ENCODE assay signal across 8 mouse cellular contexts in genomic region chr7:28596436-28597276, GRCm38 (mm10). TPM values are rescaled to one million over a fixed set of nuclear protein-coding genes. Genes with fewer than 3 reads are reported as not detected.
A peak's percentile ranks its signal among the peaks of the same experiment; 100 is the strongest.
DNase-seq lines count a peak whose midpoint lies in the region; ATAC-seq and TF ChIP-seq lines count a peak whose summit lies in the region.

No protein-coding gene starts in this region.

- POLR2A ChIA-PET in Patski (lab: Charles Lee), result interaction anchor here (0.5 to 3.0 kb wide), 6 partner anchors 10 to 161 kb away, joined by 3 to 8 read pairs (median 4); no protein-coding TSS in a partner anchor

- peak; percentile 55 for DNase-seq in cerebellum, adult 9-11 months
- DNase-seq in cerebellum, adult 11 months, result no peak
- no peak for DNase-seq in Patski (ENCODE audit: low read depth, low spot score)
- peak; percentile 70 for DNase-seq in lung, postnatal 14 days
- peak; percentile 32 to 33 for DNase-seq in spleen, postnatal 14 days (ENCODE audit: low spot score in 2 of 2)
- DNase-seq in thymus, adult 18-20 months, result no peak

- peak overlapping the region; percentile 64 for H3K9ac ChIP-seq in kidney, embryonic 15.5 days

- peak overlapping the region; percentile 70 for H3K4me3 ChIP-seq in kidney, embryonic 15.5 days (replicated peaks)

- CTCF ChIA-PET in Patski (lab: Charles Lee), result interaction anchor here (0.9 to 2.0 kb wide), 4 partner anchors 28 to 252 kb away, joined by 3 to 11 read pairs (median 3); no protein-coding TSS in a partner anchor

- no peaks in the 10 kb centered on the region for H3K36me3 ChIP-seq in kidney, embryonic 15.5 days

- peaks cover 69% of the 10 kb centered on the region for H3K4me1 ChIP-seq in kidney, embryonic 15.5 days

- H3K27ac ChIP-seq in kidney, embryonic 15.5 days, result peak overlapping the region; percentile 93

- no peak for TF ChIP-seq CTCF in Patski (IDR thresholded peaks at IDR 0.05)

- H3K27me3 ChIP-seq in Patski, result no peaks in the 10 kb centered on the region
- H3K27me3 ChIP-seq in kidney, embryonic 15.5 days, result no peaks in the 10 kb centered on the region

- WGBS in kidney, embryonic 15.5 days, result 28% methylated on average over 20 of the region's 20 CpGs

- peak overlapping the region; percentile 70 for H3K4me2 ChIP-seq in kidney, embryonic 15.5 days

- no peaks in the 10 kb centered on the region for H3K9me3 ChIP-seq in kidney, embryonic 15.5 days (replicated peaks)

- peak; percentile 59 for ATAC-seq in Patski
- ATAC-seq in erythroid progenitor cell, adult 5-6 weeks (replicated peaks; ENCODE audit: low FRiP score, poor library complexity, severe bottlenecking), result peak; percentile 84
- ATAC-seq in kidney, embryonic 15.5 days (replicated peaks; ENCODE audit: low FRiP score), result peak; percentile 82

- in situ Hi-C loops in Patski (cut with MboI; ENCODE audit: low pct_unique_long_range_greater_than_20kb), result no loop called here

RNA-seq across cellular contexts. Expression of gene Samd4b, which starts 1.3 kb away (rescaled TPM):
- 79.6 TPM for polyA plus RNA-seq in Patski (2021)
- 15.9 and 29.6 TPM in 2 replicates for total RNA-seq in erythroid progenitor cell, adult 5-6 weeks (2015; ENCODE audit: low replicate concordance)
- total RNA-seq in erythroid progenitor cell, adult 5-6 weeks (2017; ENCODE audit: low replicate concordance), result 8.0 and 20.2 TPM in 2 replicates
- polyA plus RNA-seq in kidney, embryonic 15.5 days (2015; fragmentation: Nextera tagmentation; extraction: Ambion mirVana), result 28.8 and 33.6 TPM in 2 replicates

RNA-seq across cellular contexts. Expression of gene Pak4, which starts 1.3 kb away (rescaled TPM):
- polyA plus RNA-seq in Patski (2021), result 49.3 TPM
- 7.6 and 9.6 TPM in 2 replicates for total RNA-seq in erythroid progenitor cell, adult 5-6 weeks (2015; ENCODE audit: low replicate concordance)
- total RNA-seq in erythroid progenitor cell, adult 5-6 weeks (2017; ENCODE audit: low replicate concordance), result 2.1 and 5.9 TPM in 2 replicates
- 63.9 and 72.1 TPM in 2 replicates for polyA plus RNA-seq in kidney, embryonic 15.5 days (2015; fragmentation: Nextera tagmentation; extraction: Ambion mirVana)

RNA-seq across cellular contexts. Expression of gene Acp7, which starts 34.5 kb away (rescaled TPM):
- polyA plus RNA-seq in Patski (2021), result not detected
- not detected in 2 replicates for total RNA-seq in erythroid progenitor cell, adult 5-6 weeks (2015; ENCODE audit: low replicate concordance)
- not detected in 2 replicates for total RNA-seq in erythroid progenitor cell, adult 5-6 weeks (2017; ENCODE audit: low replicate concordance)
- polyA plus RNA-seq in kidney, embryonic 15.5 days (2015; fragmentation: Nextera tagmentation; extraction: Ambion mirVana), result not detected in 2 replicates

RNA-seq across cellular contexts. Expression of gene Nccrp1, which starts 49.6 kb away (rescaled TPM):
- polyA plus RNA-seq in Patski (2021), result not detected
- total RNA-seq in erythroid progenitor cell, adult 5-6 weeks (2015; ENCODE audit: low replicate concordance), result not detected in 2 replicates
- not detected in 2 replicates for total RNA-seq in erythroid progenitor cell, adult 5-6 weeks (2017; ENCODE audit: low replicate concordance)
- 0.14 TPM in 1 of 2 replicates, not detected in the other for polyA plus RNA-seq in kidney, embryonic 15.5 days (2015; fragmentation: Nextera tagmentation; extraction: Ambion mirVana)

RNA-seq across cellular contexts. Expression of gene Sycn, which starts 56.0 kb away (rescaled TPM):
- not detected for polyA plus RNA-seq in Patski (2021)
- total RNA-seq in erythroid progenitor cell, adult 5-6 weeks (2015; ENCODE audit: low replicate concordance), result not detected in 2 replicates
- total RNA-seq in erythroid progenitor cell, adult 5-6 weeks (2017; ENCODE audit: low replicate concordance), result not detected in 2 replicates
- polyA plus RNA-seq in kidney, embryonic 15.5 days (2015; fragmentation: Nextera tagmentation; extraction: Ambion mirVana), result not detected in 2 replicates

Comparison
In these comparisons a context has a peak if more than half of its experiments do, and no peak if none do; other contexts are left out.
1. DNase-seq: peak in cerebellum, adult 9-11 months (single experiment), lung, postnatal 14 days (single experiment) and spleen, postnatal 14 days (2 of 2); none in cerebellum, adult 11 months (single experiment), Patski (single experiment) and thymus, adult 18-20 months (0 of 2).
2. Peak in every context shown above with its lines, with median percentiles within 50 percentile points of each other: ATAC-seq.